Mouse (Mus musculus) megakaryocyte-erythroid progenitor cell, adult 5-6 weeks (primary cell): Measurements from ENCODE around the gene Ppil6. TPM values are rescaled to one million over a fixed set of nuclear protein-coding genes. Genes with fewer than 3 reads are reported as not detected.

ENCODE experiments used
- ATAC-seq: replicated peaks from 2 replicates; pipeline ENCODE4 v1.8.0; 2016; ENCODE audit warnings: mild to moderate bottlenecking, inconsistent platforms; ENCODE audit not compliant: severe bottlenecking, poor library complexity, low FRiP score, low TSS enrichment
- total RNA-seq, 2 experiments: library from RNA; stranded (forward) in 1 of 2; stranded (reverse) in 1 of 2; fragments of 200-1000, 215-1000 nt in 1 of 2; fragments of >200 nt in 1 of 2; fragmentation: Nextera tagmentation in 1 of 2; gene quantifications; 2 replicates each; pipeline ENCODE4 v1.2.3; 2014 to 2017

Ppil6 gene
- total RNA-seq, 2 experiments from 2014 or later, result not detected

GRCm38 (mm10) chr10:41552847-41553589, 62.8 kb downstream of the Ppil6 start:
- ATAC-seq, result no peak

GRCm38 (mm10) chr10:41553711-41554110, 63.5 kb downstream of the Ppil6 start:
- ATAC-seq, result no peak

GRCm38 (mm10) chr10:41555081-41555480, 64.8 kb downstream of the Ppil6 start:
- no peak for ATAC-seq

DNA sequence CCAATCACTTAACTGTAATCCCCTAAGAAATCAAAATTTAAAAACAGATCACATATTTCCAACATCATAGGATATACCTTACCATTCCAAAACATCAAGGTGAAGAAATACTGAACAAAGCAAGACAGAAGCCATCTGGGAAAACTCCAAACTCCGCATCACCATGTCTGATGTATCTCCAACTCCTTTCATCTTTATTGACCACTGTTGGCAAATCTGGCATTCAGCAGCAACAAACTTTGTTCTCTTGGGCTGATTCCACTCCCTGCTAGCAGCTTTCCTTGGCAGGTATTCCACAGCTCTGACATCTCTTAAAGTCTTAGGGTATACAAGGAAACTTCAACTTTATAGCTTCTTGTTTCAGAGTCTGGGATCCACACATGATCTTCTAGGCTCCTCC, 68.2 kb downstream of the Ppil6 start:
- no peak for ATAC-seq

- no peak for ATAC-seq
These were observed 71.6 kb downstream of the Ppil6 start for GRCm38 (mm10) chr10:41561701-41562395.

Other genes with a start within 250 kb of the Ppil6 start
- gene Fig4, start 187.2 kb upstream of the Ppil6 start, total RNA-seq (2014; fragmentation: Nextera tagmentation), result 11.8 and 12.8 TPM in 2 replicates
- gene Fig4, start 187.2 kb upstream of the Ppil6 start, total RNA-seq (2017), result 20.5 and 22.5 TPM in 2 replicates
- gene Ak9, start 186.5 kb upstream of the Ppil6 start, total RNA-seq (2014; fragmentation: Nextera tagmentation), result not detected in 2 replicates
- gene Ak9, start 186.5 kb upstream of the Ppil6 start, total RNA-seq (2017), result not detected in 2 replicates
- 8.9 and 9.9 TPM in 2 replicates for gene Zbtb24, start 40.1 kb upstream of the Ppil6 start, total RNA-seq (2014; fragmentation: Nextera tagmentation)
- gene Zbtb24, start 40.1 kb upstream of the Ppil6 start, total RNA-seq (2017), result 11.8 and 21.9 TPM in 2 replicates
- 2.6 and 19.8 TPM in 2 replicates for gene Mical1, start 14.1 kb upstream of the Ppil6 start, total RNA-seq (2014; fragmentation: Nextera tagmentation)
- gene Mical1, start 14.1 kb upstream of the Ppil6 start, total RNA-seq (2017), result 1.9 and 14.4 TPM in 2 replicates
- 1.6 and 2.1 TPM in 2 replicates for gene Smpd2, start 70 bp upstream of the Ppil6 start, total RNA-seq (2014; fragmentation: Nextera tagmentation)
- gene Smpd2, start 70 bp upstream of the Ppil6 start, total RNA-seq (2017), result 3.1 and 3.2 TPM in 2 replicates
- gene Cd164, start 29.0 kb downstream of the Ppil6 start, total RNA-seq (2014; fragmentation: Nextera tagmentation), result 100 and 107 TPM in 2 replicates
- gene Cd164, start 29.0 kb downstream of the Ppil6 start, total RNA-seq (2017), result 96.6 and 142 TPM in 2 replicates
- gene Ccdc162, start 226.2 kb downstream of the Ppil6 start, total RNA-seq (2014; fragmentation: Nextera tagmentation), result 0.42 TPM in 1 of 2 replicates, not detected in the other
- not detected in 2 replicates for gene Ccdc162, start 226.2 kb downstream of the Ppil6 start, total RNA-seq (2017)